Comparison of ENCODE assay signal across 25 mouse cellular contexts in the genomic region with DNA sequence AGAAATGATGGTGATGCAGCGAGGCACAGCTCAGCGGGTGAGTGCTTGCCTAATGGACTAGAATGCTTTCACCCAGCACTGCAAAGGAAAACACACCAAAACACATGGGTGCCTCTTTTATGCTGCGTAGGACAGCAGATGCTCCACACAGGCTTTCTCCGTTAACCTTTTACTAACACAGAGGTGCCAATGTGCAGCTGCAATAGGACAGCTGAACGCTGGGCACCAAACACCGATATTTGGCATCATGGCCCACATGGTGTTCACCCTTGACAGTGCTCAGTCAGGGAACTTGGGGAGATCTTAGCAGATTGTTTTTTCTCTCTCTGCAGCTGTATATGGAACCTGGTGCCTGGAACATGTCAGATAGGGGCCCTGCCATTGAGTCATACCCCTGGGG. TPM values are rescaled to one million over a fixed set of nuclear protein-coding genes. Genes with fewer than 3 reads are reported as not detected.
DNase-seq lines count a peak whose midpoint lies in the region; ATAC-seq lines count a peak whose summit lies in the region.
"Had no signal": no experiment of that assay in that cellular context is flagged by ENCODE, and none has a peak within 500 bp of the region (broad histone marks: within the 10 kb centered on the region; RNA-seq: fewer than 3 reads in every experiment).

No protein-coding gene starts in this region.

- H3K36me3 ChIP-seq in kidney, embryonic 15.5 days, result peaks cover 68% of the 10 kb centered on the region

- no peak for ATAC-seq in kidney, embryonic 15.5 days (replicated peaks; ENCODE audit: low FRiP score)
- ATAC-seq: CD4-positive, CD25-positive, alpha-beta regulatory T cell, adult 4 months; forebrain, embryonic 14.5 days; forebrain, postnatal 0 days had no signal

- 96% methylated on average over 6 of the region's 6 CpGs for WGBS in kidney, embryonic 15.5 days

- no peak overlapping the region for H3K9ac ChIP-seq in kidney, embryonic 15.5 days
- H3K9ac ChIP-seq: embryonic facial prominence, embryonic 12.5 days; embryonic facial prominence, embryonic 15.5 days; forebrain, postnatal 0 days; heart, embryonic 12.5 days; heart, embryonic 15.5 days had no signal

- H3K4me2 ChIP-seq in kidney, embryonic 15.5 days, result no peak overlapping the region
- H3K4me2 ChIP-seq: embryonic facial prominence, embryonic 12.5 days; embryonic facial prominence, embryonic 15.5 days; heart, embryonic 12.5 days; heart, embryonic 15.5 days had no signal

- H3K4me3 ChIP-seq in kidney, embryonic 15.5 days (replicated peaks), result no peak overlapping the region
- H3K4me3 ChIP-seq: embryonic facial prominence, embryonic 12.5 days; embryonic facial prominence, embryonic 15.5 days; gastrocnemius, adult 2 months; heart, embryonic 12.5 days; heart, embryonic 15.5 days had no signal

- peaks cover 24% of the 10 kb centered on the region for H3K4me1 ChIP-seq in kidney, embryonic 15.5 days

- DNase-seq in kidney, postnatal 10 days, result peak; percentile 2
- DNase-seq in right cerebral cortex, postnatal 10 days (ENCODE audit: low spot score in 2 of 2), result peak; percentile 11 to 20
- DNase-seq in right cerebral cortex, adult 2 months (ENCODE audit: low spot score in 2 of 2), result no peak
- peak; percentile 1 for DNase-seq in thymus, postnatal 4 days
- no peak for DNase-seq in thymus, adult 18-20 months
- peak; percentile 5 to 42 for DNase-seq in urinary bladder, postnatal 4 days (ENCODE audit: low spot score in 2 of 2)
- no peak for DNase-seq in urinary bladder, postnatal 36 days (ENCODE audit: low spot score in 2 of 2)
- DNase-seq: adrenal gland, adult 2 months; adrenal gland, postnatal 14 days; cerebellum, adult 11 months; cerebellum, adult 9-11 months; cerebellum, postnatal 25 days; forebrain, postnatal 0 days; gastrocnemius, postnatal 14 days; heart, adult 18-20 months; heart, postnatal 14 days; heart, postnatal 4 days had no signal

- no peaks in the 10 kb centered on the region for H3K9me3 ChIP-seq in kidney, embryonic 15.5 days (replicated peaks)
- H3K9me3 ChIP-seq: embryonic facial prominence, embryonic 12.5 days; embryonic facial prominence, embryonic 15.5 days; heart, embryonic 12.5 days; heart, embryonic 15.5 days had no signal

- no peaks in the 10 kb centered on the region for H3K27me3 ChIP-seq in kidney, embryonic 15.5 days
- H3K27me3 ChIP-seq: embryonic facial prominence, embryonic 12.5 days; embryonic facial prominence, embryonic 15.5 days; heart, embryonic 12.5 days; heart, embryonic 15.5 days had no signal

- no peak overlapping the region for H3K27ac ChIP-seq in kidney, embryonic 15.5 days
- H3K27ac ChIP-seq: embryonic facial prominence, embryonic 12.5 days; embryonic facial prominence, embryonic 15.5 days; gastrocnemius, adult 2 months; heart, embryonic 15.5 days had no signal

RNA-seq across cellular contexts. Expression of gene Zfp866, which starts 3.9 kb away (rescaled TPM):
- 29.8 and 30.1 TPM in 2 replicates for polyA plus RNA-seq in kidney, embryonic 15.5 days (2015; fragmentation: Nextera tagmentation; extraction: Ambion mirVana)

RNA-seq across cellular contexts. Expression of gene Atp13a1, which starts 3.9 kb away (rescaled TPM):
- 47.9 and 54.3 TPM in 2 replicates for polyA plus RNA-seq in kidney, embryonic 15.5 days (2015; fragmentation: Nextera tagmentation; extraction: Ambion mirVana)

RNA-seq across cellular contexts. Expression of gene Gmip, which starts 13.6 kb away (rescaled TPM):
- polyA plus RNA-seq in kidney, embryonic 15.5 days (2015; fragmentation: Nextera tagmentation; extraction: Ambion mirVana), result 9.5 and 10.1 TPM in 2 replicates

RNA-seq across cellular contexts. Expression of gene Gm20422, which starts 20.2 kb away (rescaled TPM):
- polyA plus RNA-seq in kidney, embryonic 15.5 days (2015; fragmentation: Nextera tagmentation; extraction: Ambion mirVana), result 1.8 TPM in 1 of 2 replicates, not detected in the other
- polyA plus RNA-seq: embryonic facial prominence, embryonic 12.5 days; embryonic facial prominence, embryonic 15.5 days; heart, embryonic 12.5 days had no signal

RNA-seq across cellular contexts. Expression of gene Lpar2, which starts 27.3 kb away (rescaled TPM):
- 0.62 and 0.84 TPM in 2 replicates for polyA plus RNA-seq in kidney, embryonic 15.5 days (2015; fragmentation: Nextera tagmentation; extraction: Ambion mirVana)

Comparison
In these comparisons a context has a peak if more than half of its experiments do, and no peak if none do; other contexts are left out.
1. DNase-seq: peak in kidney, postnatal 10 days (single experiment), right cerebral cortex, postnatal 10 days (2 of 2), thymus, postnatal 4 days (single experiment) and urinary bladder, postnatal 4 days (2 of 2); none in right cerebral cortex, adult 2 months (0 of 2), thymus, adult 18-20 months (0 of 2) and urinary bladder, postnatal 36 days (0 of 2).